Mouse (Mus musculus) A20 (cell line): ENCODE measurements at regions not wholly inside any gene's neighbourhood (a gene's known extent, or its start where the extent isn't known, plus 50 kb on each side); places are given as distances from the start of the nearest gene placed in this dataset.

Source experiments
- DNase-seq: peaks from one replicate; pipeline ENCODE4 v3.0.0-alpha.2; 2011; ENCODE audit warnings: low read depth, low spot score

DNA sequence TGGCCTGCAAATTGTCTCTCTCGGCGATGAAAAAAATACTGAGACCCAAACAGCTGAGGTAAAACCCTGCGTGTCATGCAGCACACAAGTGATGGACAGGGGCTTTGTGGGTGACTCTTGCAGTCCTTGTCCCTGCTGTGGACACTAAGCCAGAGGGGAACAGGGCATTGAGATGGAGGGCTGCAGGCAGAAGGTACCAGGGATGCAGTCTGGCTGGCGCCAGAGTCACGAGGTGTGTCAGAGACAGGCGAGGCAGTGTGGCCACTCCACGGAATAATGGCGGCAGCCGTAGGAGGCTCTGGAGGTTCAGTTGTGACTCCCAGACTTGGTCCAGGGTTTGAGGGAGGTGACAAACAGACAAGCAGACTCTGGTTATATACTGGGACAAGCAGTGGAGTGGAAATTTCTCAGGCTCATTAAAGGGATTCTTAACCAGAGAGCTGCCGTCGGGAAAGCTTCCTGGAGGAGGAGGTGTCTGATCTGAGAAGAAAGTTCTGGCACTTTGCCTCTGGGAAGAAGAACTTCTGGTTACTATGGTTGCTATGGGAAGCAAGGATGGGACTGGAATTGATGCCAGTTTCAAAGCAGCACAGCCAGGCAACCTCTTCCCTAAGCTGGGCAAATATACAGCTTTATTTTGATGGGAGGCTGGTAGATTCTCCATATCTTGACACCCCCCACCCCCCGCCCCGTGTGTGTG is 352.8 kb downstream of the Ptpru start:
- no peak for DNase-seq

DNA sequence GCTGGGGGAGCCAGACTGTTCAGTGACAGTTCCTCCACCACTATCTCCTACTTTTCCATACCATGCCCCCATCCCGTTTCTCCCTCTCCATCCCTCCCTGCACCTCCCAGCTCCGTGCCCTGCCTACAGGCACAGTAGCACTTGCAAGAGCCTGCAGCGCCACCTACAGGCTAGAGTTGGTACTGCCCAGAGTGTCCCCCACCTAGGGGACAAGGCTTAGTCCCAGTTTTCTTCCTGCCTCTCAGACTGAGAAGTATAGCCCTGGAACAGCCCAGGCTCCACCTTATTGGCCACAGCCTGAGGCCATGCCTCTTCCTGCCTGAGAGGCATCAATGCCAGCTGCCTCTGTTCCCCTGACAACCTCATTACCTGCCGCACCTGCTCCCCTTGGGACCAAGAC is 351.3 kb downstream of the Ptpru start:
- peak; percentile 65 for DNase-seq

DNA sequence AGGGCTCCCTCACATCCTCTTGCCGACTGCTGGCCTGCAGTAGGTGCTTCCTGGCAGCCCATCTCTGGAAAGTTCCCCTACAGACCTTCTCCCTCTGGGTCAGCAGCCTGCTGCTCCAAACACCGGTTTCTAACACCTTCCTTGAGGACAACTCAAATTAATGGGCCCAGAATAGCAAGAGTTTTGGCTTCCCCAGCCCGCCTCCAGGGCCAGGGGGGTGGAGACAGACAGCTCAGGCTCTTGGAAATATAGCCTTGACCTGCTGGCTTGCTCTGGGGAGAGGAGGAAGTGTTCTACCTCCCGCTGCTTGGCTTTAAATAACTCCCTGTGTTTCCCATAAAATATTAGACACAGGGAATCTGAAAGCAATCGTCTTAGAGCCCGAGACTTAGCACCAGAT is 349.8 kb downstream of the Ptpru start:
- DNase-seq, result no peak

DNA sequence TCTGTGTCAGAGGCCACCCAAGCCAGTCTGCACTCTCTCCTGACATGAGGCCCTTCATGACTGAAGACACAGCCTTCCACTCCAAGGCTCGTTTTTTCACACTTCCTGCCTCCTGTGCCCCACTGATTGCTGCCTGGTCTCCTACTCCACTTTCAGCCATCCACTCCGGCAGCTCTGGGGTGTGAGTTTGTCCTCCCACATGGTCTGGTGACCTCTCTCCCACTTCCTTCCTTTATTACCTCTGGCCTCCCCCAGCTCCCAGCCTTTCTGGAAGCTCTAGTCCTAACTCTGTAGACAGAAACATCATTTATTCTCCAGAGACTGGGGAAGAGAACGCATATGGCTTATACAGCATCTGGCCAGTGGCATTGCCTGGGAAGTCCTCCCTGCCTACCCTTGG is 349.0 kb downstream of the Ptpru start:
- DNase-seq, result no peak

- no peak for DNase-seq
Measured at GRCm38 (mm10) chr4:131491960-131492359, 346.1 kb downstream of the Ptpru start.

DNA sequence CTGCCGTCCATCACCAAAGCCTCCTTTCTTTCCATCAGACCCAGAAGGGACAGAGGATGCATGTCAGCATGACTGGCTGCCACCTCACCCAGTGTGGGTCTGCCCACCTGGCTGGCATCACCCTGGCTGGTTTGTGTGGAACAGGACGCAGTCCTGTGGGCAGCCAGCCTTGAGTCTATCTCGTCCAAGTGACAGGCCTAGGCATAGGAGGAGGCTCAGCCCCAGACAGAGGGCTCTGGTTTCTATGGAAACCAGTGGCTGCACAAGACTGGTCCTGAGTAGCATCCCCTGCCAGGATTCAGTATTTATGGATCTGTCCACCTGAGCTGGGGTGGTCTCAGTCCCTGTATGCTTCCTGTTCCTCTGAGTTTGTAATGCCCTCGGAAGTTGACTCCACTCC is 344.4 kb downstream of the Ptpru start:
- DNase-seq, result no peak

DNA sequence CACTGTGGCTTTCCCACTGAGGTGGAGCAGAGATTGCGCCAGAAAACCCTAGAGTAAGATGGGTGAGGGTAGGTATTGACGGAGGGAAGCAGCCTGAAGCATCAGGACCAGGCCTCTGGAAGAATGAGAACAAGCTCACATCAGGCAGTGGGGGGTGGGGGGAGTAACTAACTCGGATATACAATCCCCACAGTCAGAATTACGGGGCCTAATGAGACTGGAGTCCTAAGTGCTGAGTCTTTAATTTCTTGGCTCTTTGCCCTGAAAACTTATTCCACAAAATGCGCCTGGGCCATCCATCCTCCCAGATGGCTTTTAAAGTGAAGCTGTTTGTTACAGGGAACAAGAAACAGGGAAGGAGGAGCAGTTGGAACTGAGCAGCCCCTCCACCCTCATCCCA is 341.2 kb downstream of the Ptpru start:
- DNase-seq, result no peak

GRCm38 (mm10) chr4:131500928-131501650 is 337.0 kb downstream of the Ptpru start:
- DNase-seq, result no peak

- no peak for DNase-seq
Measured at GRCm38 (mm10) chr4:131508154-131508553, 329.9 kb downstream of the Ptpru start.

GRCm38 (mm10) chr4:131511586-131511985 is 326.5 kb downstream of the Ptpru start:
- DNase-seq, result peak; percentile 6

GRCm38 (mm10) chr4:131512768-131513167 is 325.3 kb downstream of the Ptpru start:
- DNase-seq, result no peak

DNA sequence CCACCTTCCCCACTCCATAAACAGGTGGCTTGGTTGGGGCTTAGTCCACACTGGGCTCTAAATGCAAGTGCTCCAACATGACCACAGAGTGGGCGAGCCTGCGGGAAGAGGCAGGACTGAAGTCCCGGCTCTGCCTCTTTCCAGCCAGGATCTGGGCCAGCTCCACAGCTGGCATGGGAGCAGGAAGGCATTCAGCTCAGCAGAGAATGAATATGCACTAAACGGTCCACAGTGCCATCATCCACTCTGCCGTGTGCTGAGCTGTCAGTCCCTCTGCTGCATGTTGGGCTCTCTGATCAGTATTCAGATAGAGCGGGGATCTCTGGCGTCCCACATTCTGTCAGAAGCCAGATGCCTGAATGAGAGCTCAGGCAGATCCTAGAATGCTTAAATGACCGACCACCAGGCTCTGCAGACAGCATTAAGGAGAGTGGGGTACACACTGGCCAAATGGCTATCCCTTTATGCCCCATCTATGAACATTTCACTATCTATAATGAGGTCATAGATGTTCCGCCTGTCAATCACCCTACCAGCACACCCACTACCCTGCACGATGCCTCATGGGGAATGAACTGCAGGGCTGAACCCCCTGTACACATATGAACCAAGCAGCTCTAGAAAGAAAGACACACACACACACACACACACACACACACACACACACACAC is 317.3 kb downstream of the Ptpru start:
- no peak for DNase-seq

DNA sequence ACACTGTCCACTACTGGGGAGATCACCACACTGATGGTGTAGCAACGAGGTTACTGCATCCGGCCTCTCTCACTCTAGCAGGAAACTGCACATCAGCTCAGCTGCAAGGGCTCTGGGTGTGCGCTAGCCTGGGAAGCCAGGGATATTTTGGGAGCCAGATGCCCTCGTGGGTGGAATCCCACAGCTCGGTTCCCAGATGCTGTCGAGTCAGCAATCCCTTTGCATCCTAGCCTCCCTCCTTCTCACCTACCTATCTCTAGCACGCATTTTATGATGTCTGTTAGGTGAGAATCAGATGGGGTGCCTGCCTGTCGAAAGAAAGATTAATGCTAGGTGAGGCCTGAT is 316.8 kb downstream of the Ptpru start:
- no peak for DNase-seq

GRCm38 (mm10) chr4:131525236-131525635 is 312.9 kb downstream of the Ptpru start:
- no peak for DNase-seq

DNA sequence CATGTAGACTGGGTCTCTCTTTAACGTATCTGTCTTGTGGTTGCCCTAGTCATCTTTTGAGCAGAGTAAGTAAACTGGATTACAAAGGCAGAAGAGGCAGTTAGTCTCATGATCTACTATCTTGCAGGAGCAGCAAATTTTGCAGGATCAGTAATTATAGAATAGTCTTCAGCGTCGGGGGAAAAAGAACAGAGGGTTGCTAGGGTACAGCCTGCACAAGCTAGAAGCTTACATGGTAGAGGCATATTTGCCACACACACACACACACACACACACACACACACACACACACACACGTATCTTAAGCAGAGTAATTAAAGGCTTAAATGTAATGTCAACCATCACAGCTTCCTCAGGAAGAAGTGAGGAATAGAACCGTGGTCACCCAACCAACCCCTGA is 307.6 kb downstream of the Ptpru start:
- DNase-seq, result no peak

GRCm38 (mm10) chr4:131531003-131531402 is 307.1 kb downstream of the Ptpru start:
- DNase-seq, result no peak

GRCm38 (mm10) chr4:131534831-131535230 is 303.3 kb downstream of the Ptpru start:
- no peak for DNase-seq

- no peak for DNase-seq
Measured at GRCm38 (mm10) chr4:131538237-131538636, 299.9 kb downstream of the Ptpru start.

DNA sequence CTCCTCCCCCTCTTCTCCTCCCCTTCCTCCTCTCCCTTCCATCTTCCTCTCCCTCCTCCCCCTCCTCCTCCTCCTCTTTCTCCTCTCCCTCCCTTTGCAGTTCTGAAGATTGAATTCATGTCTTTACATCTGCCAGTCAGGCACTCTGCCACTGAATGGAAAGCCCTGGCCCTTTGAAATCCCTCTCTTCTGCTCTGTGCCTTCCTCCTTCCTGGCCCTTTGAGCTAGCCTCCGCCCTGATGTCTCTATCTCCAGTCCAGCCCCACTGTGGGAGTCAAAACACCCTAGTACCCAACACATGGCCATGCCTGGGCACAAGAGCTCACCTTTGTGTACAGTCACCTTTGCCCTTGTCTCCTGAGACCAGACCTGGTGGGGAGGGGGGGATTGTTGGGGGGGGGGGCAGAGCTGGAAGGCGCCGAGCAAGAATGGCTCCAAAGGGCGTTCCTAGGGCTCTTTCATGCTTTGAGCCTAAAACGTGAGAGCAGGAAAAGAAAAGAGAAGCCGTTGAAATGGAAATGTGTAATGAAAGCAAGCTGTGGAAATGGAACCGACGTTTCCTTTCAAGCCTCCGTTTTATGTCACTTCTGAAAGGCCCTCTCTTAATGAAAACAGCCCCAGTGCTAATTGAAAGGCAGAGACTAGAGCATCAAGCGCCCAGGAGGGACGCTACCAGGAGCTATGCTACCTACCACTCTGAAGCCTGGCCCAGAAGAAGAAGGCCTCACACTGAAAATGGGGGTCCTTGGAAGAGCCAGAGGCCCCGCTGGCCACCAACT is 291.5 kb downstream of the Ptpru start:
- no peak for DNase-seq

- DNase-seq, result no peak
Measured at GRCm38 (mm10) chr4:131549581-131549980, 288.5 kb downstream of the Ptpru start.

DNA sequence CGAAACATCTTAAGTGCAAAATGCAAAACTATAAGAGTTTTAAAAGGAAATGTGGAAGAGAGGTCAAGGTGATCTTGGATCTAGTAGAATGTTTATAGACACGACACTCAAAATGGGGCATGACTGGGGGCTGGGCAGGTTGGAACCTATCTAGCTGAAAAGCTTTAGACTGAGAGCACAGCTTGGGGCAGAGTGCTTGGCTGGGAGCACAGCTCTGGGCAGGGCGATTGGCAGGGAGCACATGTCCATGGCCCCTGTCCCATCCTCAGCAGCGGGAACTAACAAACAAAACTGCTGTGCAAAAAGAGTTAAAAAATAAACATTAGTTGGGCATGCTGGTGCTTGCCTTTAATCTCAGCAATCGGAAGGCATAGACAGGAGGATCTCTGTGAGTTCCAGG is 279.6 kb downstream of the Ptpru start:
- DNase-seq, result no peak

- DNase-seq, result no peak
Measured at GRCm38 (mm10) chr4:131563851-131564250, 274.2 kb downstream of the Ptpru start.
